Mouse (Mus musculus): ENCODE measurements around the gene Il31ra.

DNA sequence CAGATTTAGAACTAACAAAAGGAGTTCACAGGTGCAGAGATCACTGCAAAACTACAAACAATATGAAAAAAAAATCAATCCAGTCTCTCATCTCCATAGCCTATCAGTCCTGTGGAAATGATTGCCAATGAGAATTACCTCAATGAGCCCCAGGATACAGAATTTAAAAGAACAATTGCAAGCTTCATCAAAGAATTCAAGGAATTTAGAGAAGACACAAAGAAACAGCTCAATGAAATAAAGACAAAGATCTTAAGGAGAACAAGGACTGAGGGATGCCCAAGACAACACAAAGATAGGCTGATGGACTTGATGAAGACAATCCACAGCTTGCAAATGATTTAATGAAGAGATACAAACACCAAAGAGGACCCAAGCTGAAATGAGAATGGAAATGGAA lies 20.4 kb downstream of the Il31ra start:
- no peak for TF ChIP-seq CTCF (IDR thresholded peaks at IDR 0.05)
- TF ChIP-seq EP300 (IDR thresholded peaks at IDR 0.05; ENCODE audit: insufficient read depth, low read depth, low read length): no peak
- no peak for TF ChIP-seq POLR2A (IDR thresholded peaks at IDR 0.05; ENCODE audit: insufficient read depth, low read depth, low read length)
